ENCODE assay signal across 8 mouse cellular contexts in the genomic region with DNA sequence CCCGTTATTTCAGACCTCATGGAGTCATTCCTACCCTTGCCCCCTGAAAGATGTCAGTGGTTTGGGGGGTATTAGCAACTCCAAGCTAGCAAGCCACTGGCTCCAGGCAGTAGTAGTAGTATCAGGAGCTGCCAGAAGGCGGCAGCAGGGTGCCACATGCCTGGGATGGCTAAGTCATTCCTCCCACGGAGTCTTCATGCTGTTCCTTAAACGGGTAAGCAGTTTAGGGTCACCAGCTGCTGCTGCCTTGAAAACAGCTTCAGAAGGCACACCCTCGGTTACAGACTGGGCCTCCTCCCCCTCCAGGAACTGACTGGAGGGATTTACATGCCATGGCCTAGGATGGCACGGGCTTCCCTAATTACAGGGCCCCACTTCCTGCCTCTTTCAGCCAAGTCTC. TPM values are rescaled to one million over a fixed set of nuclear protein-coding genes. Genes with fewer than 3 reads are reported as not detected.
DNase-seq lines count a peak whose midpoint lies in the region; ATAC-seq and TF ChIP-seq lines count a peak whose summit lies in the region.

No protein-coding gene starts in this region.

- H3K27ac ChIP-seq in forebrain, embryonic 16.5 days (ENCODE audit: low read length) = no peak overlapping the region
- H3K27ac ChIP-seq in lung, postnatal 0 days (ENCODE audit: low read length) = peak overlapping the region; percentile 63

- DNase-seq in G1E (ENCODE audit: low spot score) = peak; percentile 75
- peak; percentile 77 to 82 for DNase-seq in cerebellum, adult 18-20 months
- peak; percentile 86 to 87 for DNase-seq in layer of hippocampus, postnatal 14 days (ENCODE audit: low spot score in 2 of 2)
- peak; percentile 91 for DNase-seq in lung, postnatal 0 days (ENCODE audit: low spot score)
- peak; percentile 80 for DNase-seq in ovary, postnatal 10 days (ENCODE audit: low spot score)
- peak; percentile 79 for DNase-seq in thymus, postnatal 0 days (ENCODE audit: low spot score)

- no peak overlapping the region for H3K4me2 ChIP-seq in forebrain, embryonic 16.5 days (ENCODE audit: low read length)
- H3K4me2 ChIP-seq in lung, postnatal 0 days (replicated peaks; ENCODE audit: low read depth, low read length) = no peak overlapping the region

- H3K9ac ChIP-seq in forebrain, embryonic 16.5 days (replicated peaks; ENCODE audit: low read depth, low read length) = no peak overlapping the region
- H3K9ac ChIP-seq in lung, postnatal 0 days (replicated peaks; ENCODE audit: low read depth) = no peak overlapping the region

- 10% methylated on average over 6 of the region's 6 CpGs for WGBS in forebrain, embryonic 16.5 days
- WGBS in lung, postnatal 0 days = 11% methylated on average over 6 of the region's 6 CpGs

- ATAC-seq in G1E (ENCODE audit: extremely low read depth, insufficient number of reproducible peaks, low FRiP score, poor library complexity, severe bottlenecking) = peak; percentile 61; the same call in 1 of the 2 replicates
- peak; percentile 69 for ATAC-seq in forebrain, embryonic 16.5 days
- ATAC-seq in hematopoietic stem cell, adult 5-6 weeks (replicated peaks in 1 of 2; ENCODE audit: insufficient read depth in 1 of 2, low FRiP score in 2 of 2, low TSS enrichment in 1 of 2, low read depth in 1 of 2, poor library complexity in 2 of 2, severe bottlenecking in 2 of 2) = peak; percentile 40 to 49
- ATAC-seq in lung, postnatal 0 days = peak; percentile 74

- TF ChIP-seq CTCF in G1E (IDR thresholded peaks at IDR 0.05; ENCODE audit: low read depth, low read length) = peak; percentile 69
- peak; percentile 92 for TF ChIP-seq CTCF in lung, postnatal 0 days (IDR thresholded peaks at IDR 0.05)

- no peaks in the 10 kb centered on the region for H3K27me3 ChIP-seq in G1E (ENCODE audit: insufficient read depth, low read length)
- no peaks in the 10 kb centered on the region for H3K27me3 ChIP-seq in forebrain, embryonic 16.5 days (replicated peaks; ENCODE audit: control insufficient read depth, insufficient read depth, low read length)
- H3K27me3 ChIP-seq in lung, postnatal 0 days (replicated peaks; ENCODE audit: insufficient read depth, low read length) = no peaks in the 10 kb centered on the region

- H3K4me1 ChIP-seq in G1E (ENCODE audit: insufficient read depth, low read depth, low read length) = peaks cover 36% of the 10 kb centered on the region
- H3K4me1 ChIP-seq in forebrain, embryonic 16.5 days (replicated peaks; ENCODE audit: control insufficient read depth, insufficient read depth, low read length) = peaks cover 14% of the 10 kb centered on the region
- peaks cover 12% of the 10 kb centered on the region for H3K4me1 ChIP-seq in lung, postnatal 0 days (ENCODE audit: insufficient read depth, low read depth, low read length)

- H3K36me3 ChIP-seq in G1E (replicated peaks) = peaks cover 62% of the 10 kb centered on the region
- no peaks in the 10 kb centered on the region for H3K36me3 ChIP-seq in forebrain, embryonic 16.5 days (ENCODE audit: control insufficient read depth, insufficient read depth)
- H3K36me3 ChIP-seq in lung, postnatal 0 days (ENCODE audit: insufficient read depth, low read length) = no peaks in the 10 kb centered on the region

- H3K4me3 ChIP-seq in G1E (ENCODE audit: low read depth, low read length) = no peak overlapping the region
- no peak overlapping the region for H3K4me3 ChIP-seq in forebrain, embryonic 16.5 days (replicated peaks; ENCODE audit: low read length)
- no peak overlapping the region for H3K4me3 ChIP-seq in lung, postnatal 0 days (ENCODE audit: low read depth, low read length)

- TF ChIP-seq EP300 in lung, postnatal 0 days (IDR thresholded peaks at IDR 0.05) = no peak; the same call in 1 of the 2 replicates

- no peaks in the 10 kb centered on the region for H3K9me3 ChIP-seq in G1E (replicated peaks)
- no peaks in the 10 kb centered on the region for H3K9me3 ChIP-seq in forebrain, embryonic 16.5 days (ENCODE audit: control insufficient read depth, low read length)
- H3K9me3 ChIP-seq in lung, postnatal 0 days (ENCODE audit: low read length) = no peaks in the 10 kb centered on the region

RNA-seq across cellular contexts. Expression of a gene that starts 13.0 kb away (rescaled TPM):
- total RNA-seq in G1E (2014; fragmentation: Nextera tagmentation) (2.4 and 3.8 TPM in 2 replicates), G1E (2017) (1.0 and 1.6 TPM in 2 replicates)
- 1.1 and 1.2 TPM in 2 replicates for polyA plus RNA-seq in G1E (2012)
- polyA plus RNA-seq in forebrain, embryonic 16.5 days (2015; fragmentation: Nextera tagmentation; extraction: Ambion mirVana) = 0.13 TPM in 1 of 2 replicates, not detected in the other
- total RNA-seq in hematopoietic stem cell, adult 5-6 weeks (2017) = 7.0 and 11.4 TPM in 2 replicates
- 1 to 10 TPM; 1.2 to 1.9 TPM for total RNA-seq in layer of hippocampus, postnatal 14 days (2021)
- polyA plus RNA-seq in lung, postnatal 0 days (2015; fragmentation: Nextera tagmentation; extraction: Ambion mirVana) = 1.6 and 2.3 TPM in 2 replicates
- 3.0 and 3.5 TPM in 2 replicates for polyA plus RNA-seq in thymus, postnatal 0 days (2015; fragmentation: Nextera tagmentation; extraction: Ambion mirVana)

RNA-seq across cellular contexts. Expression of a gene that starts 29.7 kb away (rescaled TPM):
- total RNA-seq in G1E (2014; fragmentation: Nextera tagmentation) = 50.7 and 54.2 TPM in 2 replicates
- total RNA-seq in G1E (2017) = 31.8 and 43.4 TPM in 2 replicates
- polyA plus RNA-seq in G1E (2012) = 75.0 and 79.4 TPM in 2 replicates
- polyA plus RNA-seq in forebrain, embryonic 16.5 days (2015; fragmentation: Nextera tagmentation; extraction: Ambion mirVana) = 148 and 154 TPM in 2 replicates
- 44.0 and 68.0 TPM in 2 replicates for total RNA-seq in hematopoietic stem cell, adult 5-6 weeks (2017)
- 100 to 1,000 TPM; 110 to 113 TPM for total RNA-seq in layer of hippocampus, postnatal 14 days (2021)
- 29.7 and 32.1 TPM in 2 replicates for polyA plus RNA-seq in lung, postnatal 0 days (2015; fragmentation: Nextera tagmentation; extraction: Ambion mirVana)
- polyA plus RNA-seq in thymus, postnatal 0 days (2015; fragmentation: Nextera tagmentation; extraction: Ambion mirVana) = 48.4 and 57.8 TPM in 2 replicates

RNA-seq across cellular contexts. Expression of a gene that starts 48.2 kb away (rescaled TPM):
- total RNA-seq in G1E (2014; fragmentation: Nextera tagmentation) = 25.7 and 30.0 TPM in 2 replicates
- 41.7 and 52.4 TPM in 2 replicates for total RNA-seq in G1E (2017)
- 36.5 and 49.6 TPM in 2 replicates for polyA plus RNA-seq in G1E (2012)
- 27.3 and 29.7 TPM in 2 replicates for polyA plus RNA-seq in forebrain, embryonic 16.5 days (2015; fragmentation: Nextera tagmentation; extraction: Ambion mirVana)
- 26.7 and 36.9 TPM in 2 replicates for total RNA-seq in hematopoietic stem cell, adult 5-6 weeks (2017)
- total RNA-seq in layer of hippocampus, postnatal 14 days (2021) = 10 to 100 TPM; 13.7 to 15.1 TPM
- polyA plus RNA-seq in lung, postnatal 0 days (2015; fragmentation: Nextera tagmentation; extraction: Ambion mirVana) = 17.4 and 18.0 TPM in 2 replicates
- polyA plus RNA-seq in thymus, postnatal 0 days (2015; fragmentation: Nextera tagmentation; extraction: Ambion mirVana) = 37.3 and 38.2 TPM in 2 replicates

RNA-seq across cellular contexts. Expression of a gene that starts 49.1 kb away (rescaled TPM):
- total RNA-seq in G1E (2014; fragmentation: Nextera tagmentation) (not detected in 2 replicates), G1E (2017) (0.11 TPM in 1 of 2 replicates, not detected in the other)
- 0.02 TPM in 2 replicates for polyA plus RNA-seq in G1E (2012)
- 0.41 and 0.51 TPM in 2 replicates for polyA plus RNA-seq in forebrain, embryonic 16.5 days (2015; fragmentation: Nextera tagmentation; extraction: Ambion mirVana)
- not detected in 2 replicates for total RNA-seq in hematopoietic stem cell, adult 5-6 weeks (2017)
- 1 to 10 TPM in 1 of 2 experiments, under 1 TPM in 1; 0.76 to 2.0 TPM for total RNA-seq in layer of hippocampus, postnatal 14 days (2021)
- 6.9 and 10.9 TPM in 2 replicates for polyA plus RNA-seq in lung, postnatal 0 days (2015; fragmentation: Nextera tagmentation; extraction: Ambion mirVana)
- polyA plus RNA-seq in thymus, postnatal 0 days (2015; fragmentation: Nextera tagmentation; extraction: Ambion mirVana) = 0.22 and 0.30 TPM in 2 replicates
